Mouse (Mus musculus) left cerebral cortex, adult 2 months (tissue): ENCODE data around the gene Mecom. TPM values are rescaled to one million over a fixed set of nuclear protein-coding genes. Genes with fewer than 3 reads are reported as not detected.
"Not testable (repeated sequence)": the region's sequence is repeated elsewhere in the genome, so short reads cannot be mapped to it uniquely, and the experiment has no call there.

Experiments used
- DNase-seq, 2 experiments: peaks; one replicate each; pipeline ENCODE4 v3.0.0; 2021 to 2022; ENCODE audit warnings: low spot score in 2 of 2, mixed read lengths in 1 of 2; ENCODE audit errors: extremely low spot score in 1 of 2
- H3K27ac ChIP-seq: fragments of 200-600 bp; 2 replicates; pipeline ENCODE4 v1.8.1; 2022
- H3K4me3 ChIP-seq: fragments of 200-600 bp; 2 replicates; pipeline ENCODE4 v1.8.1; 2022
- CTCF ChIP-seq: fragments of 200-600 bp; IDR thresholded peaks from 2 replicates; pipeline ENCODE4 v1.8.1; 2022; ENCODE audit warnings: antibody characterized with exemption, mild to moderate bottlenecking, moderate library complexity
- intact Hi-C: fragments of 180-260 bp; cut with DNase I; formaldehyde crosslinking; loops from one replicate; pipeline ENCODE4 v1.15.1; 2025
- long read RNA-seq, 2 experiments: library from polyadenylated mRNA; stranded (forward); transcript quantifications; one replicate each; pipeline ENCODE4 v2.0.0; 2021; ENCODE audit warnings: borderline mapping rate in 2 of 2
- total RNA-seq, 2 experiments: library from RNA; stranded (reverse); gene quantifications; 2 replicates each; pipeline ENCODE4 v1.2.3; 2021

The Mecom gene
- 1 to 10 TPM; 2.1 to 4.1 TPM for total RNA-seq
- long read RNA-seq, experiment 1, partial matches to known transcripts: 0 of 1 reads
- long read RNA-seq, experiment 1, other reads (novel, unspliced or antisense): 1 of 1 reads
- long read RNA-seq, experiment 2, full-length matches to known transcripts: 2 of 4 reads
- long read RNA-seq, experiment 2, partial matches to known transcripts: 1 of 4 reads
- long read RNA-seq, experiment 2, other reads (novel, unspliced or antisense): 1 of 4 reads

DNA sequence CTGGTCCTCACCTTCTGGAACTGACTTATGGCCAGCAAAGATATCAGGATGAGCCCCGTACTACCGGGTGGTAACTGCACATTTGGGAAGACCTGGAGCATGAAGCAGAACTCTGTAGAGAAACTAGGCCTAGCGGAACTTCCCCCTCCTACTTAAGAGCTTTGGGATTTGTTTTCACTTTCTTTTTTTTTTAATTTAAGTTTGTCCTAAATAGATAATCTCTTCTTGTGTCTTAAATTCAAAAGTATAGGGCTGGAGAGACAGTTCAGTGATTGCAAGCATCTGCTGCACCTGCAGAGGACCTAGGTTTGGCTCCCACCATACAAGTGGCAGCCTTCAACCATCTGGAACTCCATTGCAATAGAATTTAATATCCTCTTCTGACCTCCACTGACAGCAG is at the start of gene Mecom:
TSS of gene Mecom (minus strand) at position 101 of the 400 bp plus-strand sequence.
- TF ChIP-seq CTCF: no peak

DNA sequence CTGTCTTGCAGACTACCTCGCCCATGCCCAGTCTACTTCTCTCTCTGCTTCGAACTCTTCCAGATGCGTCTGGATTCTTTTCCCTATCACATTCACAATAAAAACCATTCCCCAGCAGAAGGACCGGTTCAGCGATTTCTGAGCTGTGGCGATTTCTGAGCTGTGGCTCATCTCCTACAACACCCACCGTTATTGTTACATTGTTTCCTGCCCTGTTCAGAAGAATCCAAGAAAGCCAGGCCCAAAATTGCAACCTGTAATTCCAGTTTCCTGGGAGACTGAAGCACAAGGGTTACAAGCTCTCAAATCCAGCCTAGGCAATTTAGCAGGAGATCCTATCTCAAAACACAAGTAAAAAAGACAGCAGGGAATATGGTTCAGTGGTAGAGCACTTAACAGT is 49.5 kb upstream of the Mecom start:
- no peak for DNase-seq
- H3K4me3 ChIP-seq: no peak overlapping the region
- no peak for TF ChIP-seq CTCF
- H3K27ac ChIP-seq: no peak overlapping the region
- intact Hi-C loops: loop anchor here (10.0 kb wide), 1 partner anchor 538 kb away; no protein-coding TSS in a partner anchor

More for the DNA sequence above, at the start of gene Mecom:
- DNase-seq: no peak
- Histone ChIP-seq H3K4me3 (no peak within 1 kb of the TSS), H3K27ac (no peak within 1 kb of the TSS)
- intact Hi-C loops: no loop called here

- no peak for TF ChIP-seq CTCF
- DNase-seq: peak; percentile 29 to 42
- peak overlapping the region; percentile 80 for H3K27ac ChIP-seq
- intact Hi-C loops: loop anchor here (10.0 kb wide), 1 partner anchor 540 kb away; no protein-coding TSS in a partner anchor
- peak overlapping the region; percentile 86 for H3K4me3 ChIP-seq
Observed at GRCm38 (mm10) chr3:30595111-30595832, 47.5 kb upstream of the Mecom start.

- Histone ChIP-seq H3K27ac (no peak overlapping the region), H3K4me3 (no peak overlapping the region)
- TF ChIP-seq CTCF: peak; percentile 19
- intact Hi-C loops: loop anchor here (10.0 kb wide), 1 partner anchor 541 kb away; no protein-coding TSS in a partner anchor
- DNase-seq: no peak
Observed at GRCm38 (mm10) chr3:30593719-30594485, 46.1 kb upstream of the Mecom start.

- no peak overlapping the region for H3K27ac ChIP-seq
- no peak overlapping the region for H3K4me3 ChIP-seq
- intact Hi-C loops: loop anchor here (10.0 kb wide), 1 partner anchor 542 kb away; no protein-coding TSS in a partner anchor
- DNase-seq: no peak
- peak; percentile 88 for TF ChIP-seq CTCF
Observed at GRCm38 (mm10) chr3:30592418-30592853, 44.6 kb upstream of the Mecom start.

- TF ChIP-seq CTCF: no peak
- DNase-seq: no peak
- Histone ChIP-seq H3K27ac (no peak overlapping the region), H3K4me3 (no peak overlapping the region)
- intact Hi-C loops: no loop called here
Observed at GRCm38 (mm10) chr3:30588865-30589264, 41.1 kb upstream of the Mecom start.

- no peak overlapping the region for H3K27ac ChIP-seq
- intact Hi-C loops: no loop called here
- no peak for DNase-seq
- H3K4me3 ChIP-seq: no peak overlapping the region
- TF ChIP-seq CTCF: no peak
Observed at GRCm38 (mm10) chr3:30573549-30573948, 25.7 kb upstream of the Mecom start.

DNA sequence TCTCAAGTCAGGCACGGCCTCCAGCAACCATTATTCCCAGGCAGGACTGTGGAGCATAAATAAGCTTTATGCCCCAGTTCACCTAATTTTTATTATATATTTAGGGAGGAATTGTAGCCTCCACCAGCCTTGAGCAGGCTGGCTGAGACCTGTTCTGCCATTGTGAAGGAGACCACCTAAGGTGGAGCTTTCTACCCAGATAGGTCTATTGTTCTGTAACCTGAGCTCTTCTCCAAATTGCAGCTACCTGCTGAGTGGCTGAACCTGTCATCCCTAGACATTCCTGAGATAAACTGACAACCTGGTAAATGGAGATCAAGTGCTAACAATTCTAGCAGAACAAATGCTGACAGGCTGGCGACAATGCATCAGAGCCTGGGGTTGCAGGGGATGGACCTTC is 18.5 kb upstream of the Mecom start:
- intact Hi-C loops, H3K27ac ChIP-seq, H3K4me3 ChIP-seq, DNase-seq: not testable (repeated sequence)

- intact Hi-C loops: loop anchor here (2.0 to 5.0 kb wide), 2 partner anchors 748 to 828 kb away; no protein-coding TSS in a partner anchor
- H3K4me3 ChIP-seq: no peak overlapping the region
- DNase-seq: no peak
- peak; percentile 60 for TF ChIP-seq CTCF
- H3K27ac ChIP-seq: no peak overlapping the region
Observed at GRCm38 (mm10) chr3:30560677-30561314, 13.0 kb upstream of the Mecom start.

GRCm38 (mm10) chr3:30553741-30554140 is 5.9 kb upstream of the Mecom start:
- Histone ChIP-seq H3K27ac (no peak overlapping the region), H3K4me3 (no peak overlapping the region)
- intact Hi-C loops: loop anchor here (10.0 kb wide), 1 partner anchor 1519 kb away; no protein-coding TSS in a partner anchor
- no peak for TF ChIP-seq CTCF
- no peak for DNase-seq

GRCm38 (mm10) chr3:30550218-30550617 is 2.4 kb upstream of the Mecom start:
- no peak overlapping the region for H3K4me3 ChIP-seq
- TF ChIP-seq CTCF: peak; percentile 31
- no peak for DNase-seq
- no peak overlapping the region for H3K27ac ChIP-seq
- intact Hi-C loops: loop anchor here (10.0 kb wide), 1 partner anchor 1515 kb away; no protein-coding TSS in a partner anchor
